Mouse (Mus musculus) adrenal gland, postnatal 10 days (tissue): ENCODE results near the gene Nkx2-2. TPM values are rescaled to one million over a fixed set of nuclear protein-coding genes. Genes with fewer than 3 reads are reported as not detected.
"Not testable (repeated sequence)": the region's sequence is repeated elsewhere in the genome, so short reads cannot be mapped to it uniquely, and the experiment has no call there.

Experiments used
- DNase-seq: peaks from one replicate; pipeline ENCODE4 v3.0.0; 2021; ENCODE audit warnings: mixed read lengths
- total RNA-seq, 2 experiments: library from RNA; stranded (reverse); gene quantifications; 2 replicates each; pipeline ENCODE4 v1.2.3; 2021

Nkx2-2 gene
- total RNA-seq, 2 experiments from 2014 or later, result not detected

- DNase-seq, result no peak
Observed at GRCm38 (mm10) chr2:147181926-147182708, 11.9 kb downstream of the Nkx2-2 start.

GRCm38 (mm10) chr2:147181304-147181665 lies 12.8 kb downstream of the Nkx2-2 start:
- no peak for DNase-seq

DNA sequence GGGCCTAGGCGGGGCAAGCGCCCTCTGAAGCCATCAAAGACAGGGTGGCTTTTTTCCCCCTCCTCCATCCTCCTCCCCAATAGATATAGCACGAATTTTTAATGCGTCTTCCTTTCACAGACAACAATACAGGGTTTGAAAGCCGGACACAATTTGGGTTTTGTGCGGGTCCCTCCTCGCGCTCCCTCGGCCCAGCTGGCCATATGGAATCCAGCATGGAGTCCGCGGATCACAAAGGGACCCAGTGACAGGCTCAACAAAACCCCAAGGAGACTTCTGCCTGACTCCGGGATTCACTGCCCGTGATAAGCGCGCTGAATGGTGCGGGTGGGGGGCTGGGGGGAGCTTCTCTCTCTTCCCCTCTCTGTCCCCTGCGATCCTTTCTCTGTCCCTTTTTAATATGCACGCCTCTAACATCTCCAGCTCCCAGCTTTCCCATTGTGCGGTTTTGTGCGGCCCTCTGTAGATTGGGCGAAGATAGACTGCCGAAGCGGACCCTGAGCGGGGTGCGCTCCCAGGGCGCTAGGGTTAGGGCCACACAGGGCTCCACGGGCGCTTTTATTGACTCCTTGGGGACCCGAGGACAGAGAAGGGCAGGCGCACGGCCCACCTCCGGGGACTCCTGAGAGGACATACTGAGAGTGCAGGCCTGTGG lies 13.3 kb downstream of the Nkx2-2 start:
- DNase-seq, result no peak

- peak; percentile 73 for DNase-seq
Observed at GRCm38 (mm10) chr2:147178091-147179059, 15.7 kb downstream of the Nkx2-2 start.

- peak; percentile 90 for DNase-seq
Observed at GRCm38 (mm10) chr2:147177672-147178071, 16.4 kb downstream of the Nkx2-2 start.

- DNase-seq, result no peak
Observed at GRCm38 (mm10) chr2:147175296-147175695, 18.7 kb downstream of the Nkx2-2 start.

DNA sequence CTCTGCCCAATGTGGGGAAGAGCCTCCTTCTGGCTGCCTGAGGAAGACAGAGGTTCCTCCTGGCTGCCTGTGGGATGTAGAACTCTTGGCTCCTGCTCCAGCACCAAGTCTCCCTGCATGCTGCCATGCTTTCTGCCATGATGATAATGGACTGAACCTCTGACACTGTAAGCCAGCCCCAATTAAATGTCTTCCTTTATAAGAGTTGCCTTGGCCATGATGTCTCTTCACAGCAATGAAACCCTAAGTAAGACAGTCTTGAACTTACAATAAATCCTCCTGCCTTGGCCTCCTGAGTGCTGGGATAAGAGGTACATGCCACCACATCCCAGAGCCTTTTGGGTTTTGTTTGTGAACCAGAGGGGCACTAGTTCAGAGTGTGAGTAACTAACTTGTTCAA lies 20.3 kb downstream of the Nkx2-2 start:
- DNase-seq, result no peak

DNA sequence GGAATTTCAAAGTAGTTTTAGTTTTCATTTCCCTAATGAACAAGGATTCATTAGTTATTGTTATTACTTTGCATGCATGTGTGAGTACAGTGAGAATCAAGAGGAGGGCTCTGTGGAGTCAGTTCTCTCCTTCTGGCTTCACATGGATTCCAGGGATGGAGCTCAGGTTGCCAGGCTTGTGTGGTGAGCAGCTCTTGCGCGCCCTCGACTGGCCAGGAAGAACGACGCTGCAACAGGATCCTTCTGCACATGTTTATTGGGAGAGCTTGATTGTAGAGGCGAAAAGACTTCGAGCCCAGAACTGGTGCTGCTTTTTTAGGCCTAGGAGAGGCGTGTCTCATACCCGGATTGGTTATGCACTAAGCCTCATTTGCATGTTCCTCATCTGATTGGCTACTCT lies 23.5 kb downstream of the Nkx2-2 start:
- not testable (repeated sequence) for DNase-seq

DNA sequence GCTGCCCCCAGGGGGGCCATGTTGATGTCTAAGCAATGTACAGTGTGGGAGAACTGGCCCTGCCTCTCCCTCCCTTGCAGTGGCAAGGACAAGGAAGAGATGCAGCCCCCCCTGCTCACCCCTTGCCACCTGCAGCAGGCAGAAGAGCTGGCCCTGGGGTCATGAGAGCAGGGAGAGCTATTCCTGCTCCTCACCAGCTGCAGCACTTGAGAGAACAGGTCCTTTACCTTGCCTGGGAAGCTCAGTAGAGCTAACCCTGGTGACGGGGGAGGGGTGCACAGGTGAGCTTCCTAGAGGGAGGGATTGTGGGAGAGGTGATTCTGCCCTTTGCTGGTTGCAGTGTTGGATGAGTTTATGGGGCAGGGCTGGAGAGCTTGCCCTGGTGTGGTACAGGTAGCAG lies 28.2 kb downstream of the Nkx2-2 start:
- no peak for DNase-seq

GRCm38 (mm10) chr2:147165376-147165775 lies 28.7 kb downstream of the Nkx2-2 start:
- no peak for DNase-seq

DNA sequence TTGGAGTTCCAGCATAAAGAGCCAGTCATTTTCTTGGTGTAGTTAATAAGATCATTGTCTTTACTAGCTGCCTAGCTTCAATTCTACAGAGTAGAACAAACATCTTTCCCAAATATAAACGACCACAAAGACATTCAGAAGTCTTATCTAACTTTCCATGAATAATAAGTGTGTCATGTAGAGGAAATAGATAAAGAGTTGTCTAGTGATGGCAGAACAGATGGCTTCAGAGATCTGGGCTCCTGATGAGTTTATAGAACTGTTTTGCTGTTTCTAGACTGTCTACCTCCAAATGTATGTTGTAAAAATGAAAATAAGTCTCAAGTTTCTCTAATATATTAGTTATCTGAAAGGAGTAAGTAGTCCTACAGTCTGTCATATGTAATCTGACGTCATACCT lies 41.5 kb downstream of the Nkx2-2 start:
- DNase-seq, result no peak

Other genes starting within 250 kb of the Nkx2-2 start
- 10 to 100 TPM; 54.7 to 64.9 TPM for gene Xrn2, start 181.2 kb downstream of the Nkx2-2 start, total RNA-seq
- gene Nkx2-4, start 108.8 kb downstream of the Nkx2-2 start, total RNA-seq, result not detected
- gene Pax1, start 167.7 kb upstream of the Nkx2-2 start, total RNA-seq, result not detected